Mouse (Mus musculus) MEL (cell line): Measurements from ENCODE around the gene Vwa8. TPM values are rescaled to one million over a fixed set of nuclear protein-coding genes. Genes with fewer than 3 reads are reported as not detected.

Source experiments
- DNase-seq: peaks from one replicate; pipeline ENCODE4 v3.0.0; 2011; ENCODE audit warnings: low read depth, low spot score
- H3K27ac ChIP-seq: 2 replicates; pipeline ENCODE4 v1.5.1; 2012; ENCODE audit warnings: low read depth, mild to moderate bottlenecking, control low read depth, low read length, moderate library complexity; ENCODE audit not compliant: control insufficient read depth
- H3K27me3 ChIP-seq, 2 experiments: fragments of 150-350 bp in 1 of 2; sonication (generic) in 1 of 2; 2 replicates each; pipeline ENCODE4 v1.6.1; 2012; ENCODE audit warnings: low read length in 2 of 2, mild to moderate bottlenecking in 2 of 2, improper control_type of control experiment in 1 of 2, moderate library complexity in 1 of 2; ENCODE audit not compliant: insufficient read depth in 2 of 2, control insufficient read depth in 1 of 2
- H3K36me3 ChIP-seq, 2 experiments: 2 replicates each; pipeline ENCODE4 v1.6.1; 2012 to 2014; ENCODE audit warnings: low read length in 2 of 2, improper control_type of control experiment in 1 of 2, inconsistent platforms in 1 of 2, mild to moderate bottlenecking in 1 of 2; ENCODE audit not compliant: insufficient read depth in 2 of 2, control insufficient read depth in 1 of 2
- H3K4me1 ChIP-seq, 2 experiments: fragments of 150-350 bp in 1 of 2; sonication (generic) in 1 of 2; 2 replicates each; pipeline ENCODE4 v1.6.1; 2012; ENCODE audit warnings: low read length in 2 of 2, improper control_type of control experiment in 1 of 2, mild to moderate bottlenecking in 1 of 2; ENCODE audit not compliant: insufficient read depth in 2 of 2, control insufficient read depth in 1 of 2
- H3K4me3 ChIP-seq, 2 experiments: fragments of 150-350 bp in 1 of 2; sonication (generic) in 1 of 2; 2 replicates each; pipeline ENCODE4 v1.5.1; 2012; ENCODE audit warnings: low read depth in 2 of 2, low read length in 2 of 2, mild to moderate bottlenecking in 2 of 2, moderate library complexity in 2 of 2, control low read depth in 1 of 2, improper control_type of control experiment in 1 of 2; ENCODE audit not compliant: control insufficient read depth in 1 of 2, insufficient read depth in 1 of 2
- H3K79me2 ChIP-seq: 2 replicates; pipeline ENCODE4 v1.6.1; 2012; ENCODE audit warnings: mild to moderate bottlenecking, low read length, moderate library complexity; ENCODE audit not compliant: control insufficient read depth, poor library complexity, insufficient read depth
- H3K9ac ChIP-seq: 2 replicates; pipeline ENCODE4 v1.6.1; 2012; ENCODE audit warnings: low read depth, mild to moderate bottlenecking, control low read depth, low read length, moderate library complexity; ENCODE audit not compliant: control insufficient read depth, poor library complexity, severe bottlenecking
- H3K9me3 ChIP-seq: fragments of 150-350 bp; sonication (generic); replicated peaks from 2 replicates; pipeline ENCODE4 v1.6.1; 2012; ENCODE audit warnings: mild to moderate bottlenecking, low read length, improper control_type of control experiment, moderate library complexity; ENCODE audit not compliant: insufficient read depth
- CHD2 ChIP-seq: IDR thresholded peaks from 2 replicates; pipeline ENCODE4 v1.6.1; 2011; ENCODE audit warnings: low read length, improper control_type of control experiment
- CTCF ChIP-seq, 3 experiments: IDR thresholded peaks in 2 of 3; conservative IDR thresholded peaks in 1 of 3; 2 replicates each; pipeline ENCODE4 v1.5.1; 2011 to 2012; ENCODE audit warnings: low read length in 3 of 3, low read depth in 2 of 3, mild to moderate bottlenecking in 2 of 3, improper control_type of control experiment in 1 of 3, inconsistent platforms in 1 of 3, mixed read lengths in 1 of 3, moderate library complexity in 1 of 3; ENCODE audit not compliant: control insufficient read depth in 1 of 3, insufficient read depth in 1 of 3, poor library complexity in 1 of 3, severe bottlenecking in 1 of 3
- ELF1 ChIP-seq: IDR thresholded peaks from 2 replicates; pipeline ENCODE4 v1.6.1; 2014; ENCODE audit warnings: low read depth, mild to moderate bottlenecking, inconsistent platforms, low read length, improper control_type of control experiment, moderate library complexity
- ETS1 ChIP-seq: IDR thresholded peaks from 2 replicates; pipeline ENCODE4 v1.6.1; 2012; ENCODE audit warnings: low read depth, mild to moderate bottlenecking, inconsistent platforms, low read length, improper control_type of control experiment, moderate library complexity
- GABPA ChIP-seq: IDR thresholded peaks from 2 replicates; pipeline ENCODE4 v1.6.1; 2012; ENCODE audit warnings: low read depth, mild to moderate bottlenecking, inconsistent platforms, low read length, improper control_type of control experiment, moderate library complexity
- HCFC1 ChIP-seq: IDR thresholded peaks from 2 replicates; pipeline ENCODE4 v1.6.1; 2012; ENCODE audit warnings: low read depth, mild to moderate bottlenecking, inconsistent platforms, low read length, improper control_type of control experiment, moderate library complexity
- MAX ChIP-seq: IDR thresholded peaks from 2 replicates; pipeline ENCODE4 v1.6.1; 2011; ENCODE audit warnings: low read length, improper control_type of control experiment
- MEF2A ChIP-seq: IDR thresholded peaks from 2 replicates; pipeline ENCODE4 v1.6.1; 2014; ENCODE audit warnings: low read depth, mild to moderate bottlenecking, inconsistent platforms, low read length, improper control_type of control experiment; ENCODE audit not compliant: poor library complexity, insufficient replicate concordance, severe bottlenecking; ENCODE audit errors: extremely low read depth
- MXI1 ChIP-seq: IDR thresholded peaks from 2 replicates; pipeline ENCODE4 v1.6.1; 2011; ENCODE audit warnings: mild to moderate bottlenecking, low read depth, low read length, improper control_type of control experiment
- NELFE ChIP-seq: IDR thresholded peaks from 2 replicates; pipeline ENCODE4 v1.6.1; 2011; ENCODE audit warnings: low read depth, low read length, improper control_type of control experiment
- POLR2A ChIP-seq, 2 experiments: IDR thresholded peaks; 2 replicates each; pipeline ENCODE4 v1.6.1; 2011 to 2012; ENCODE audit warnings: low read length in 2 of 2, mild to moderate bottlenecking in 2 of 2, control low read depth in 1 of 2, improper control_type of control experiment in 1 of 2, low read depth in 1 of 2, moderate library complexity in 1 of 2; ENCODE audit not compliant: control insufficient read depth in 1 of 2, insufficient read depth in 1 of 2, poor library complexity in 1 of 2
- POLR2AphosphoS2 ChIP-seq: IDR thresholded peaks from 2 replicates; pipeline ENCODE4 v1.6.1; 2011; ENCODE audit warnings: low read length, improper control_type of control experiment
- RAD21 ChIP-seq: IDR thresholded peaks from 2 replicates; pipeline ENCODE4 v1.6.1; 2011; ENCODE audit warnings: mild to moderate bottlenecking, low read depth, low read length, improper control_type of control experiment
- RCOR1 ChIP-seq: IDR thresholded peaks from 2 replicates; pipeline ENCODE4 v1.6.1; 2012; ENCODE audit warnings: low read depth, mild to moderate bottlenecking, inconsistent platforms, low read length, improper control_type of control experiment
- SIN3A ChIP-seq: IDR thresholded peaks from 2 replicates; pipeline ENCODE4 v1.6.1; 2012; ENCODE audit warnings: low read length, improper control_type of control experiment, inconsistent platforms
- SMC3 ChIP-seq: IDR thresholded peaks from 2 replicates; pipeline ENCODE4 v1.6.1; 2011; ENCODE audit warnings: low read depth, low read length, improper control_type of control experiment
- TAL1 ChIP-seq: IDR thresholded peaks from 2 replicates; pipeline ENCODE4 v1.6.1; 2012; ENCODE audit warnings: mild to moderate bottlenecking, inconsistent platforms, low read length, moderate library complexity, mixed read lengths
- TBP ChIP-seq: IDR thresholded peaks from 2 replicates; pipeline ENCODE4 v1.8.0; 2011; ENCODE audit warnings: low read depth, low read length, improper control_type of control experiment
- UBTF ChIP-seq: IDR thresholded peaks from 2 replicates; pipeline ENCODE4 v1.6.1; 2012; ENCODE audit warnings: low read depth, mild to moderate bottlenecking, inconsistent platforms, low read length, improper control_type of control experiment, moderate library complexity, borderline replicate concordance; ENCODE audit not compliant: insufficient read depth
- ZC3H11A ChIP-seq: IDR thresholded peaks from 2 replicates; pipeline ENCODE4 v1.6.1; 2012; ENCODE audit warnings: low read depth, mild to moderate bottlenecking, inconsistent platforms, low read length, improper control_type of control experiment
- ZNF384 ChIP-seq: IDR thresholded peaks from 2 replicates; pipeline ENCODE4 v1.6.1; 2012; ENCODE audit warnings: low read depth, mild to moderate bottlenecking, inconsistent platforms, low read length, improper control_type of control experiment
- polyA plus RNA-seq, 2 experiments: library from polyadenylated mRNA; stranded (reverse) in 1 of 2; unstranded in 1 of 2; fragments of >175 nt in 1 of 2; fragments of >200 nt in 1 of 2; gene quantifications; 2 replicates each; pipeline versions ENCODE4 v1.2.1 to v1.2.4; 2012; ENCODE audit warnings: low replicate concordance in 2 of 2, low read depth in 1 of 2; ENCODE audit not compliant: insufficient read length in 2 of 2, insufficient read depth in 1 of 2, missing spikeins in 1 of 2
- total RNA-seq: library from RNA; depleted of rRNA; stranded (reverse); fragments of 300-350 nt; gene quantifications from 2 replicates; pipeline ENCODE4 v1.2.3, GENCODE M21; 2012

Gene Vwa8
- total and polyA plus RNA-seq, 3 experiments = 12.4 to 19.6 TPM; not detected in 1

DNA sequence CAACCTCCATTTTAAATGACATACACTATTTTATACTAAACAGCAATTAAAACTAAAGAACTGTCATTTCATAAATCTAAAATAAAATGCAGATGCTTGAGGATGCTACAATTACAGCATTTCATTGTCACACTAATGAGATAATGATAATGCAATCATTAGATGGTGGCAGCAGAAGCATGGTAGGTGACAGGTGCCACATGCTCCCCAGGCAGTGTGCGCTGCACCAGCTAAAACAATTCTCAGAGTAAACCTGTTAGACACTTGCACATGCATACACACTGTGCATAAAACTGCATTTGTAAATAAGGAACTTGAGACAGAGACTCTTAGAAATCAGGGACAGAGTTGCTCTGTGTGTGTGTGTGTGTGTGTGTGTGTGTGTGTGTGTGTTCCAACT lies 220.7 kb downstream of the Vwa8 start:
- no peaks in the 10 kb centered on the region for H3K4me1 ChIP-seq
- no peaks in the 10 kb centered on the region for H3K27me3 ChIP-seq
- H3K9ac ChIP-seq = no peak overlapping the region
- no peak overlapping the region for H3K4me3 ChIP-seq
- no peak for TF ChIP-seq CHD2
- no peak for TF ChIP-seq POLR2AphosphoS2
- no peak for TF ChIP-seq MEF2A
- TF ChIP-seq NELFE = no peak
- TF ChIP-seq CTCF (IDR thresholded peaks at IDR 0.05 in 2 of 3, conservative IDR thresholded peaks at IDR 0.05 in 1 of 3; ENCODE audit: control insufficient read depth in 1 of 3, insufficient read depth in 1 of 3, low read depth in 2 of 3, low read length in 3 of 3, poor library complexity in 1 of 3, severe bottlenecking in 1 of 3) = no peak
- TF ChIP-seq RCOR1 = no peak
- TF ChIP-seq ETS1 = no peak
- TF ChIP-seq SMC3 = no peak
- no peak for TF ChIP-seq ELF1
- TF ChIP-seq TAL1 = no peak
- no peak for TF ChIP-seq UBTF
- no peak for TF ChIP-seq POLR2A (IDR thresholded peaks at IDR 0.05; ENCODE audit: control insufficient read depth in 1 of 2, insufficient read depth in 1 of 2, low read depth in 1 of 2, low read length in 2 of 2, poor library complexity in 1 of 2)
- no peak for TF ChIP-seq GABPA
- no peak for TF ChIP-seq MXI1
- no peaks in the 10 kb centered on the region; a peak in 1 of 4 replicates for H3K36me3 ChIP-seq
- no peaks in the 10 kb centered on the region for H3K79me2 ChIP-seq
- no peaks in the 10 kb centered on the region for H3K9me3 ChIP-seq
- no peak for DNase-seq
- no peak overlapping the region for H3K27ac ChIP-seq

DNA sequence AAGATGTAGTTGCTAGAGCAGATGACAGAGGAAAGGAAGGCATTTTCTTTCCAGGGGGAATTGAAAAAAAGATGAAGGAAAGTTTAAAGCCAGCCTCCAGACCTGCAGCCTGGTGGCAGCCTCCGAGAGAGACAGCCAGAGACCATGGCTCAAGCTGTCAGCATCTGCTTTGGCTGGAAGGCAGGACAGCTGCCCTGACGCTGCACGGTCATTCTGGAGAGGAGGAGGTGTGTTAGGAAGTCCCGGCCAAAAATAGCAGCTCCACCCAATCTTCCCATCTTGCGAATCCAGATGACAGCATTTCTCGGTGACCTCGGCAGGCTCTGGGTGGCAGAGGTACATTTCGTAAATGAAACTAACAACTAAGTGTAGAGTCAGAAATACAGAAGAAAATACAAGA lies 225.9 kb downstream of the Vwa8 start:
- no peak for DNase-seq
- Histone ChIP-seq H3K27ac (no peak overlapping the region), H3K36me3 (no peaks in the 10 kb centered on the region), H3K9me3 (no peaks in the 10 kb centered on the region), H3K4me1 (no peaks in the 10 kb centered on the region), H3K27me3 (no peaks in the 10 kb centered on the region), H3K4me3 (no peak overlapping the region), H3K79me2 (no peaks in the 10 kb centered on the region), H3K9ac (no peak overlapping the region)
- TF ChIP-seq TAL1 (no peak), ELF1 (no peak), ZC3H11A (no peak), HCFC1 (no peak), UBTF (no peak), RAD21 (no peak), TBP (no peak), ZNF384 (no peak), RCOR1 (no peak), SIN3A (no peak), MAX (no peak)
